In the genomic region with DNA sequence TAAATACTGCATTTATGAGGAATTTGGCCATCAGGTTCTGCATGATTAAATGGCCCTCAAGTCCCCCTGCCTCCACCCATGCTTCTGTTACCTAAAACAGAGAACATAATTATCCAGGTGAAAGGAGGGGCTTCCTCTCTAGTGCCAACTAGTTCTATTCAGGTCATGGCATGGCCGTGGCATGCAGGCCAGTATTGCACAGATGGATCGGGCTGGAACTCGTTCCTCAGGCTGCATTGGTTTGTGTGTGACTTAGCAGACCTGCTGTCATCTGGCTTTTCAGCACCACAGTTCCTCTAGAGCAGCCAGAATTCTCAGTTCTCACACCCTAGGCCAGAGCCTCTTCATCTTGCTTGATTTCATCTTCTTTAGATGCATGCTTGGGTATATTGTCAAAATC, we compare ENCODE assay signal across 9 mouse cellular contexts.
DNase-seq lines count a peak whose midpoint lies in the region; ATAC-seq and TF ChIP-seq lines count a peak whose summit lies in the region.
"Had no signal": no experiment of that assay in that cellular context is flagged by ENCODE, and none has a peak within 500 bp of the region (broad histone marks: within the 10 kb centered on the region; RNA-seq: fewer than 3 reads in every experiment).

No protein-coding gene starts in this region.

- H3K9ac ChIP-seq in heart, embryonic 16.5 days (ENCODE audit: low read length): no peak overlapping the region
- no peak overlapping the region for H3K9ac ChIP-seq in midbrain, postnatal 0 days (replicated peaks; ENCODE audit: low read length, poor library complexity, severe bottlenecking)
- no peak overlapping the region for H3K9ac ChIP-seq in midbrain, embryonic 15.5 days
- H3K9ac ChIP-seq in forebrain, embryonic 11.5 days (ENCODE audit: low read length): no peak overlapping the region
- H3K9ac ChIP-seq: forebrain, embryonic 15.5 days had no signal

- no peaks in the 10 kb centered on the region for H3K9me3 ChIP-seq in heart, embryonic 16.5 days (replicated peaks; ENCODE audit: control insufficient read depth, low read length)
- no peaks in the 10 kb centered on the region for H3K9me3 ChIP-seq in midbrain, postnatal 0 days (ENCODE audit: low read length)
- H3K9me3 ChIP-seq in midbrain, embryonic 15.5 days: no peaks in the 10 kb centered on the region
- H3K9me3 ChIP-seq in forebrain, embryonic 10.5 days: no peaks in the 10 kb centered on the region
- no peaks in the 10 kb centered on the region for H3K9me3 ChIP-seq in forebrain, embryonic 11.5 days (ENCODE audit: control insufficient read depth, low read length)
- H3K9me3 ChIP-seq: forebrain, embryonic 15.5 days had no signal

- no peak overlapping the region for H3K4me2 ChIP-seq in heart, embryonic 16.5 days (ENCODE audit: low read depth, low read length)
- no peak overlapping the region for H3K4me2 ChIP-seq in midbrain, postnatal 0 days (ENCODE audit: low read depth, low read length, poor library complexity, severe bottlenecking)
- no peak overlapping the region for H3K4me2 ChIP-seq in midbrain, embryonic 15.5 days
- H3K4me2 ChIP-seq in forebrain, embryonic 11.5 days (ENCODE audit: low read depth, low read length, severe bottlenecking): no peak overlapping the region
- H3K4me2 ChIP-seq: forebrain, embryonic 15.5 days had no signal

- no peak for TF ChIP-seq POLR2A in small intestine, adult 2 months (IDR thresholded peaks at IDR 0.05; ENCODE audit: low read depth, low read length)

- peaks cover 26% of the 10 kb centered on the region for H3K4me1 ChIP-seq in heart, embryonic 16.5 days (ENCODE audit: control insufficient read depth, insufficient read depth, low read length)
- 0 out of 2 replicates have a peak, but pooled peaks cover 6% of the 10 kb centered on the region for H3K4me1 ChIP-seq in midbrain, postnatal 0 days (ENCODE audit: insufficient read depth, low read length)
- H3K4me1 ChIP-seq in midbrain, embryonic 15.5 days: peaks cover 9% of the 10 kb centered on the region; the same call in 1 of the 2 replicates
- peaks cover 10% of the 10 kb centered on the region; the same call in 1 of the 2 replicates for H3K4me1 ChIP-seq in small intestine, adult 2 months (ENCODE audit: control insufficient read depth, insufficient read depth, insufficient read length, low read length)
- H3K4me1 ChIP-seq in forebrain, embryonic 10.5 days: peaks cover 15% of the 10 kb centered on the region
- no peaks in the 10 kb centered on the region for H3K4me1 ChIP-seq in forebrain, embryonic 11.5 days (replicated peaks; ENCODE audit: control insufficient read depth, insufficient read depth, low read length)

- WGBS in heart, embryonic 16.5 days: 56% methylated on average over 3 of the region's 3 CpGs
- WGBS in midbrain, postnatal 0 days: 81% methylated on average over 3 of the region's 3 CpGs
- 83% methylated on average over 3 of the region's 3 CpGs for WGBS in midbrain, embryonic 15.5 days
- WGBS in small intestine, adult 2 months: 88% methylated on average over 3 of the region's 3 CpGs
- WGBS in forebrain, embryonic 10.5 days: 90% methylated on average over 3 of the region's 3 CpGs
- 88% methylated on average over 3 of the region's 3 CpGs for WGBS in forebrain, embryonic 11.5 days

- no peak for DNase-seq in heart, adult 8-10 months (ENCODE audit: low spot score)
- DNase-seq in midbrain, postnatal 0 days (ENCODE audit: low spot score): no peak
- peak; percentile 15 for DNase-seq in heart, postnatal 4 days
- no peak for DNase-seq in forebrain, embryonic 10.5 days (ENCODE audit: extremely low spot score, low spot score)
- no peak for DNase-seq in forebrain, embryonic 11.5 days (ENCODE audit: low spot score)

- peak overlapping the region; percentile 80 for H3K27ac ChIP-seq in heart, embryonic 16.5 days (ENCODE audit: low read length)
- peak overlapping the region; percentile 51; the same call in 1 of the 2 replicates for H3K27ac ChIP-seq in midbrain, postnatal 0 days (ENCODE audit: low read depth, low read length)
- H3K27ac ChIP-seq in midbrain, embryonic 15.5 days: no peak overlapping the region
- peak overlapping the region; percentile 72 for H3K27ac ChIP-seq in small intestine, adult 2 months (ENCODE audit: insufficient read depth, low read depth, low read length)
- no peak overlapping the region for H3K27ac ChIP-seq in forebrain, embryonic 10.5 days
- no peak overlapping the region for H3K27ac ChIP-seq in forebrain, embryonic 11.5 days (ENCODE audit: low read depth, low read length)

- H3K36me3 ChIP-seq in heart, embryonic 16.5 days (ENCODE audit: control insufficient read depth, insufficient read depth): no peaks in the 10 kb centered on the region
- no peaks in the 10 kb centered on the region for H3K36me3 ChIP-seq in midbrain, postnatal 0 days (ENCODE audit: insufficient read depth, low read length)
- H3K36me3 ChIP-seq in midbrain, embryonic 15.5 days (replicated peaks): no peaks in the 10 kb centered on the region
- H3K36me3 ChIP-seq in small intestine, adult 2 months (ENCODE audit: control insufficient read depth, insufficient read depth, low read length): no peaks in the 10 kb centered on the region
- H3K36me3 ChIP-seq in forebrain, embryonic 10.5 days (replicated peaks): no peaks in the 10 kb centered on the region
- H3K36me3 ChIP-seq in forebrain, embryonic 11.5 days (ENCODE audit: control insufficient read depth, insufficient read depth, low read length): no peaks in the 10 kb centered on the region
- H3K36me3 ChIP-seq: forebrain, embryonic 15.5 days had no signal

- H3K27me3 ChIP-seq in heart, embryonic 16.5 days (ENCODE audit: control insufficient read depth, insufficient read depth, low read length): no peaks in the 10 kb centered on the region
- H3K27me3 ChIP-seq in midbrain, postnatal 0 days (ENCODE audit: insufficient read depth, low read length): no peaks in the 10 kb centered on the region
- no peaks in the 10 kb centered on the region for H3K27me3 ChIP-seq in midbrain, embryonic 15.5 days (replicated peaks)
- H3K27me3 ChIP-seq in small intestine, adult 2 months (ENCODE audit: control insufficient read depth, insufficient read depth, low read length): no peaks in the 10 kb centered on the region
- no peaks in the 10 kb centered on the region for H3K27me3 ChIP-seq in forebrain, embryonic 10.5 days (ENCODE audit: poor library complexity, severe bottlenecking)
- H3K27me3 ChIP-seq in forebrain, embryonic 11.5 days (ENCODE audit: control insufficient read depth, insufficient read depth, low read length): no peaks in the 10 kb centered on the region
- H3K27me3 ChIP-seq: forebrain, embryonic 15.5 days had no signal

- no peak for ATAC-seq in heart, embryonic 16.5 days (replicated peaks; ENCODE audit: extremely low read depth, insufficient read depth, low FRiP score)
- no peak for ATAC-seq in midbrain, postnatal 0 days (ENCODE audit: low FRiP score)
- ATAC-seq in midbrain, embryonic 15.5 days (replicated peaks): no peak
- ATAC-seq in forebrain, embryonic 11.5 days (replicated peaks; ENCODE audit: low FRiP score): no peak
- ATAC-seq: forebrain, embryonic 15.5 days had no signal

- TF ChIP-seq CTCF in midbrain, postnatal 0 days (IDR thresholded peaks at IDR 0.05): no peak
- no peak for TF ChIP-seq CTCF in small intestine, adult 2 months (IDR thresholded peaks at IDR 0.05; ENCODE audit: extremely low read depth, insufficient read length, insufficient replicate concordance, low read depth, low read length)

- H3K4me3 ChIP-seq in heart, embryonic 16.5 days (ENCODE audit: low read length): no peak overlapping the region
- H3K4me3 ChIP-seq in midbrain, postnatal 0 days (ENCODE audit: low read depth, low read length): no peak overlapping the region
- no peak overlapping the region for H3K4me3 ChIP-seq in midbrain, embryonic 15.5 days
- no peak overlapping the region for H3K4me3 ChIP-seq in small intestine, adult 2 months (ENCODE audit: low read depth, low read length)
- H3K4me3 ChIP-seq in forebrain, embryonic 10.5 days: no peak overlapping the region
- H3K4me3 ChIP-seq in forebrain, embryonic 11.5 days (ENCODE audit: low read depth, low read length): no peak overlapping the region
- H3K4me3 ChIP-seq: forebrain, embryonic 15.5 days had no signal

Comparison
In these comparisons a context has a peak if more than half of its experiments do, and no peak if none do; other contexts are left out.
1. H3K27ac ChIP-seq: peak in heart, embryonic 16.5 days (single experiment), midbrain, postnatal 0 days (single experiment) and small intestine, adult 2 months (single experiment); none in midbrain, embryonic 15.5 days (single experiment), forebrain, embryonic 10.5 days (single experiment) and forebrain, embryonic 11.5 days (single experiment).